Mouse (Mus musculus) bone marrow, adult 2 months (tissue): Measurements from ENCODE around the gene Nfic.

ENCODE experiments used
- CTCF ChIP-seq: fragments of 200-500 bp; IDR thresholded peaks from 2 replicates; pipeline ENCODE4 v1.5.1; 2011; ENCODE audit warnings: low read length, control low read depth; ENCODE audit not compliant: control insufficient read depth, insufficient read depth
- POLR2A ChIP-seq: fragments of 200-500 bp; IDR thresholded peaks from 2 replicates; pipeline ENCODE4 v1.6.1; 2011; ENCODE audit warnings: low read depth, mild to moderate bottlenecking, control low read depth, low read length, borderline replicate concordance; ENCODE audit not compliant: control insufficient read depth

DNA sequence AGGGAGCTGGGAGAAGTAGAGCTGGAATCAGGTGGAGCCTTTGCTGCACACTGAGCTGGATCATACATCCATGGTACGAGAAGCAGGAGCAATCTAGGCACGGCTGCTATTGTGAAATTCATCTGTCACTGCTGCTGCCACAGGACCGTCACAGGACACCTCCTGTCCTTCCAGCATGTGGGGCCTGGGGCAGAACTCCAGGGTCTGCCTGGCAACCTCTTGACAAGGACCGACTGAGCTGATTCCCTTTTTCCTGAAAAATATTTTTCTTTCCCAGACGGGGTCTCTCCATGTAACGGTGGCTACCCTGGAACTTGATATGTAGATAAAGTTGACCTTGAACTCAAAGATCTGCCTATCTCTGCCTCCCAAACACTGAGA is 4.1 kb downstream of the Nfic start:
- TF ChIP-seq CTCF (no peak), POLR2A (no peak)
